Mouse (Mus musculus) liver, embryonic 13.5 days (tissue): ENCODE measurements around the gene Dcakd. TPM values are rescaled to one million over a fixed set of nuclear protein-coding genes. Genes with fewer than 3 reads are reported as not detected.

Source experiments
- ATAC-seq: fragments of 200-750 bp; cut with Nextera tagmentation; 2 replicates; pipeline ENCODE4 v1.8.0; 2017; ENCODE audit warnings: low read depth, mild to moderate bottlenecking, moderate number of reproducible peaks, moderate library complexity
- DNase-seq: peaks from one replicate; pipeline ENCODE4 v3.0.0; 2022
- H3K27ac ChIP-seq: fragments of 300-500 bp; sonication (generic); 2 replicates; pipeline ENCODE4 v1.5.1; 2015; ENCODE audit warnings: moderate library complexity, mild to moderate bottlenecking, inconsistent platforms
- H3K27me3 ChIP-seq: fragments of 300-500 bp; sonication (generic); 2 replicates; pipeline ENCODE4 v1.6.1; 2015; ENCODE audit warnings: mild to moderate bottlenecking, inconsistent platforms
- H3K36me3 ChIP-seq: fragments of 300-500 bp; sonication (generic); 2 replicates; pipeline ENCODE4 v1.6.1; 2015; ENCODE audit warnings: mild to moderate bottlenecking, inconsistent platforms
- H3K4me1 ChIP-seq: fragments of 300-500 bp; sonication (generic); replicated peaks from 2 replicates; pipeline ENCODE4 v1.6.1; 2015; ENCODE audit warnings: inconsistent platforms
- H3K4me2 ChIP-seq: fragments of 300-500 bp; sonication (generic); 2 replicates; pipeline ENCODE4 v1.6.1; 2015; ENCODE audit warnings: inconsistent platforms, mild to moderate bottlenecking, moderate library complexity
- H3K4me3 ChIP-seq: fragments of 300-500 bp; sonication (generic); replicated peaks from 2 replicates; pipeline ENCODE4 v1.5.1; 2015; ENCODE audit warnings: mild to moderate bottlenecking, inconsistent platforms
- H3K9ac ChIP-seq: fragments of 300-500 bp; sonication (generic); 2 replicates; pipeline ENCODE4 v1.6.1; 2015; ENCODE audit warnings: mild to moderate bottlenecking, inconsistent platforms
- H3K9me3 ChIP-seq: fragments of 300-500 bp; sonication (generic); replicated peaks from 2 replicates; pipeline ENCODE4 v1.6.1; 2016; ENCODE audit warnings: inconsistent platforms
- WGBS: fragments of 180-500 bp; shearing (Covaris S2); methylation state at CpG from one replicate; pipeline ENCODE4 v1.1.7; 2015; ENCODE audit not compliant: insufficient replicate concordance; 5-methylcytosine and 5-hydroxymethylcytosine counted together
- polyA plus RNA-seq: library from polyadenylated mRNA; unstranded; fragments of >200 nt; fragmentation: Nextera tagmentation; extraction: Ambion mirVana; gene quantifications from 2 replicates; pipeline ENCODE4 v1.2.1, GENCODE M21; 2015

Dcakd gene
- polyA plus RNA-seq: 29.9 and 37.3 TPM in 2 replicates

GRCm38 (mm10) chr11:103028176-103028891 is at the start of gene Dcakd, which contains the start of gene Nmt1:
TSS of gene Dcakd (minus strand) at chr11:103028333.
TSS of gene Nmt1 (plus strand) at chr11:103028190.
- ATAC-seq: peak; percentile 97
- H3K9ac ChIP-seq: peak within 1 kb of the TSS; percentile 83
- peaks cover 57% of the 10 kb centered on the region for H3K4me1 ChIP-seq
- peaks cover 29% of the 10 kb centered on the region for H3K36me3 ChIP-seq
- no peaks in the 10 kb centered on the region for H3K27me3 ChIP-seq
- DNase-seq: peak; percentile 91
- H3K9me3 ChIP-seq: no peaks in the 10 kb centered on the region
- peak within 1 kb of the TSS; percentile 73 for H3K4me3 ChIP-seq
- peak within 1 kb of the TSS; percentile 92 for H3K27ac ChIP-seq
- H3K4me2 ChIP-seq: peak within 1 kb of the TSS; percentile 74
- under 1% methylated on average over 36 of the region's 36 CpGs for WGBS

GRCm38 (mm10) chr11:103076581-103076980 is 48.4 kb upstream of the Dcakd start:
- ATAC-seq (no peak), DNase-seq (no peak)
- Histone ChIP-seq H3K4me2 (no peak overlapping the region), H3K9ac (no peak overlapping the region), H3K27ac (no peak overlapping the region), H3K4me3 (no peak overlapping the region), H3K36me3 (no peaks in the 10 kb centered on the region), H3K27me3 (peaks cover 34% of the 10 kb centered on the region), H3K4me1 (peaks cover 7% of the 10 kb centered on the region), H3K9me3 (no peaks in the 10 kb centered on the region)
- 69% methylated on average over 8 of the region's 8 CpGs for WGBS

- no peak for DNase-seq
- Histone ChIP-seq H3K36me3 (no peaks in the 10 kb centered on the region), H3K4me3 (no peak overlapping the region), H3K9me3 (no peaks in the 10 kb centered on the region), H3K4me2 (no peak overlapping the region), H3K4me1 (peaks cover 7% of the 10 kb centered on the region), H3K27me3 (peaks cover 28% of the 10 kb centered on the region), H3K9ac (no peak overlapping the region), H3K27ac (no peak overlapping the region)
- 62% methylated on average over 7 of the region's 7 CpGs for WGBS
- no peak for ATAC-seq
These were observed 47.9 kb upstream of the Dcakd start for GRCm38 (mm10) chr11:103076010-103076409.

- ATAC-seq (no peak), DNase-seq (no peak)
- Histone ChIP-seq H3K36me3 (peaks cover 8% of the 10 kb centered on the region; the same call in 1 of the 2 replicates), H3K27me3 (peaks cover 17% of the 10 kb centered on the region), H3K9ac (no peak overlapping the region), H3K9me3 (no peaks in the 10 kb centered on the region), H3K4me2 (no peak overlapping the region), H3K4me1 (no peaks in the 10 kb centered on the region), H3K27ac (no peak overlapping the region), H3K4me3 (no peak overlapping the region)
- WGBS: 24% methylated on average over 10 of the region's 10 CpGs
These were observed 46.7 kb upstream of the Dcakd start for GRCm38 (mm10) chr11:103074796-103075323.

- H3K27ac ChIP-seq: no peak overlapping the region
- no peaks in the 10 kb centered on the region for H3K9me3 ChIP-seq
- peaks cover 14% of the 10 kb centered on the region for H3K36me3 ChIP-seq
- H3K4me3 ChIP-seq: no peak overlapping the region
- no peak overlapping the region for H3K9ac ChIP-seq
- H3K4me2 ChIP-seq: no peak overlapping the region
- ATAC-seq: no peak
- peaks cover 10% of the 10 kb centered on the region for H3K27me3 ChIP-seq
- H3K4me1 ChIP-seq: no peaks in the 10 kb centered on the region
- 66% methylated on average over 10 of the region's 10 CpGs for WGBS
- no peak for DNase-seq
These were observed 46.1 kb upstream of the Dcakd start for GRCm38 (mm10) chr11:103074121-103074650.

GRCm38 (mm10) chr11:103073671-103074070 is 45.5 kb upstream of the Dcakd start:
- ATAC-seq (no peak), DNase-seq (no peak)
- Histone ChIP-seq H3K27me3 (peaks cover 5% of the 10 kb centered on the region), H3K4me3 (no peak overlapping the region), H3K4me2 (no peak overlapping the region), H3K36me3 (peaks cover 20% of the 10 kb centered on the region), H3K9ac (no peak overlapping the region), H3K4me1 (no peaks in the 10 kb centered on the region), H3K27ac (no peak overlapping the region), H3K9me3 (no peaks in the 10 kb centered on the region)
- WGBS: 73% methylated on average over 7 of the region's 7 CpGs

GRCm38 (mm10) chr11:103070322-103070880 is 42.3 kb upstream of the Dcakd start:
- WGBS: 91% methylated on average over 10 of the region's 10 CpGs
- DNase-seq (no peak), ATAC-seq (no peak)
- Histone ChIP-seq H3K9me3 (no peaks in the 10 kb centered on the region), H3K36me3 (peaks cover 52% of the 10 kb centered on the region), H3K27me3 (no peaks in the 10 kb centered on the region), H3K4me3 (no peak overlapping the region), H3K4me1 (no peaks in the 10 kb centered on the region), H3K27ac (no peak overlapping the region), H3K4me2 (no peak overlapping the region), H3K9ac (no peak overlapping the region)

GRCm38 (mm10) chr11:103069731-103070130 is 41.6 kb upstream of the Dcakd start:
- ATAC-seq: no peak
- H3K36me3 ChIP-seq: peaks cover 57% of the 10 kb centered on the region

GRCm38 (mm10) chr11:103068884-103069283 is 40.8 kb upstream of the Dcakd start:
- no peak for DNase-seq
- Histone ChIP-seq H3K9ac (no peak overlapping the region), H3K36me3 (peaks cover 66% of the 10 kb centered on the region), H3K4me2 (no peak overlapping the region), H3K27ac (no peak overlapping the region), H3K27me3 (no peaks in the 10 kb centered on the region), H3K4me1 (no peaks in the 10 kb centered on the region), H3K4me3 (no peak overlapping the region), H3K9me3 (no peaks in the 10 kb centered on the region)
- WGBS: 88% methylated on average over 11 of the region's 11 CpGs
- no peak for ATAC-seq

More at GRCm38 (mm10) chr11:103069731-103070130, 41.6 kb upstream of the Dcakd start:
- Histone ChIP-seq H3K27ac (no peak overlapping the region), H3K4me1 (no peaks in the 10 kb centered on the region), H3K9me3 (no peaks in the 10 kb centered on the region), H3K27me3 (no peaks in the 10 kb centered on the region), H3K4me2 (no peak overlapping the region), H3K4me3 (no peak overlapping the region), H3K9ac (no peak overlapping the region)
- WGBS: 100% methylated on average over 2 of the region's 2 CpGs
- DNase-seq: no peak

- DNase-seq (no peak), ATAC-seq (no peak)
- Histone ChIP-seq H3K4me2 (no peak overlapping the region), H3K27ac (no peak overlapping the region), H3K27me3 (no peaks in the 10 kb centered on the region), H3K9me3 (no peaks in the 10 kb centered on the region), H3K36me3 (peaks cover 72% of the 10 kb centered on the region), H3K4me1 (no peaks in the 10 kb centered on the region), H3K9ac (no peak overlapping the region), H3K4me3 (no peak overlapping the region)
- 84% methylated on average over 4 of the region's 4 CpGs for WGBS
These were observed 40.1 kb upstream of the Dcakd start for GRCm38 (mm10) chr11:103068272-103068671.

GRCm38 (mm10) chr11:103067457-103068001 is 39.4 kb upstream of the Dcakd start:
- Histone ChIP-seq H3K9me3 (no peaks in the 10 kb centered on the region), H3K4me2 (no peak overlapping the region), H3K4me1 (no peaks in the 10 kb centered on the region), H3K27ac (no peak overlapping the region), H3K27me3 (no peaks in the 10 kb centered on the region), H3K9ac (no peak overlapping the region), H3K36me3 (peaks cover 77% of the 10 kb centered on the region), H3K4me3 (no peak overlapping the region)
- ATAC-seq (no peak), DNase-seq (no peak)
- 84% methylated on average over 8 of the region's 8 CpGs for WGBS
